Mouse (Mus musculus): ENCODE measurements around the gene Kmt5b. TPM values are rescaled to one million over a fixed set of nuclear protein-coding genes. Genes with fewer than 3 reads are reported as not detected.

Kmt5b gene
- polyA plus RNA-seq (2014; fragmentation: Illumina TruSeq; extraction: RNeasy Lipid Tissue Mini Kit (QIAGEN cat#74804); ENCODE audit: insufficient read depth, low read depth, low replicate concordance), result 13.1 TPM

DNA sequence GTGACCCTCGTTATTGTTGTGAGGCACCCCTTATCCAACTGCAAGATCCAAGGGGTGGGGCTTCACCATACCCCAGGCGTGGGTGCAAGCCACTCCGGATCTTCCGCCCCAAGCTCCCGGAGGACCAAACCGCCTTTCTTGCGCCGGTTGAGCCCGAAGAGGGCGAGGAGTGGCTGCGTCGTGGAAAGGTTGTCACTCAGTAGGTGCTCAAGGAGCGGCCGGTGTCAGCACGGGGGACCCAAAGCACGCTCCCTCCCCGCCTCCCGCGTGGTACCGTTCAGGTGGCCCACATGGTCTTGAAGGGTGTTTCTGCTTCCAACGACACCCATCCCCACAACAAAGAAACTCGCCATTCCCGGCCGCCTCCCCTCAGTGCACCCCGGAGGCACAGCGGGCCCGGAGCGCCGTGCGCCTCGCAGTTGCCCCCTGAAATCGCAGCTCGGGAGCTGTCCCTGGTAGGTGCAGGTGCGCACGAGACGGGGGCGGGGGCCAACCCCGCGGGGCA, at the start of gene Kmt5b:
Gene Kmt5b (plus strand): TSS at position 146 of the 505 bp plus-strand sequence.

DNA sequence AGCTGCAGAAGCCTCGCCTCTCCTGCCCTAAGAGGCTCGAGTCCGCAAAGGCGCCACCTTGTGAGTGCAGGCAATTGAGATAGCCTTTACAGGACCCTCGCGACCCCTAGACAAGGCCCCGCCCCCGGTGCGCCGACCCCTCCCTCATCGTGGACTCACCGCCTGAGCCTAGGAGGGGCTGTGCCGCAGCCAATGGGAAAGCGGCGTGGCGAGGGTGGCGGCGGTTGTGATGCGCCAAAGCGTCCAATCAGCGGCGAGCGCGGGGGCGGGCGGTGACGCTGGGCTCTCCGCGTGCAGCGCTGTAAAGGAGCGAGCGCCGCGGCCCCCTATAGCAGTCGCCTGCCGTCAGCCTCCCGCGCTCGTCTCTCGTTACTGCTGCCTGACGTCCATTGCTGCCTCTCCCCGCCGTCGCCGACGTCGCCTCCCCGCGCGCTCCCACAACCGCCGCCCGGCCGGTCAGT, 84.3 kb downstream of the Kmt5b start, which contains the start of gene Chka:
Gene Chka (plus strand): TSS at position 272 of the 461 bp plus-strand sequence.

Other genes with a start within 250 kb of the Kmt5b start
- gene Ppp6r3, start 191.7 kb upstream of the Kmt5b start, polyA plus RNA-seq (2014; fragmentation: Illumina TruSeq; extraction: RNeasy Lipid Tissue Mini Kit (QIAGEN cat#74804); ENCODE audit: insufficient read depth, low read depth, low replicate concordance), result 29.6 TPM
- gene Lrp5, start 80.9 kb upstream of the Kmt5b start, polyA plus RNA-seq (2014; fragmentation: Illumina TruSeq; extraction: RNeasy Lipid Tissue Mini Kit (QIAGEN cat#74804); ENCODE audit: insufficient read depth, low read depth, low replicate concordance), result 27.8 TPM
- 8.9 TPM for gene 1810055G02Rik, start 59.1 kb upstream of the Kmt5b start, polyA plus RNA-seq (2014; fragmentation: Illumina TruSeq; extraction: RNeasy Lipid Tissue Mini Kit (QIAGEN cat#74804); ENCODE audit: insufficient read depth, low read depth, low replicate concordance)
- 34.0 TPM for gene Chka, start 84.4 kb downstream of the Kmt5b start, polyA plus RNA-seq (2014; fragmentation: Illumina TruSeq; extraction: RNeasy Lipid Tissue Mini Kit (QIAGEN cat#74804); ENCODE audit: insufficient read depth, low read depth, low replicate concordance)
- gene Tcirg1, start 139.7 kb downstream of the Kmt5b start, polyA plus RNA-seq (2014; fragmentation: Illumina TruSeq; extraction: RNeasy Lipid Tissue Mini Kit (QIAGEN cat#74804); ENCODE audit: insufficient read depth, low read depth, low replicate concordance), result 35.0 TPM
- 140 TPM for gene Ndufs8, start 145.4 kb downstream of the Kmt5b start, polyA plus RNA-seq (2014; fragmentation: Illumina TruSeq; extraction: RNeasy Lipid Tissue Mini Kit (QIAGEN cat#74804); ENCODE audit: insufficient read depth, low read depth, low replicate concordance)
- gene Aldh3b1, start 162.4 kb downstream of the Kmt5b start, polyA plus RNA-seq (2014; fragmentation: Illumina TruSeq; extraction: RNeasy Lipid Tissue Mini Kit (QIAGEN cat#74804); ENCODE audit: insufficient read depth, low read depth, low replicate concordance), result 53.6 TPM
- 56.9 TPM for gene Unc93b1, start 167.8 kb downstream of the Kmt5b start, polyA plus RNA-seq (2014; fragmentation: Illumina TruSeq; extraction: RNeasy Lipid Tissue Mini Kit (QIAGEN cat#74804); ENCODE audit: insufficient read depth, low read depth, low replicate concordance)
- 0.20 TPM for gene Aldh3b3, start 191.2 kb downstream of the Kmt5b start, polyA plus RNA-seq (2014; fragmentation: Illumina TruSeq; extraction: RNeasy Lipid Tissue Mini Kit (QIAGEN cat#74804); ENCODE audit: insufficient read depth, low read depth, low replicate concordance)
- gene Aldh3b2, start 204.9 kb downstream of the Kmt5b start, polyA plus RNA-seq (2014; fragmentation: Illumina TruSeq; extraction: RNeasy Lipid Tissue Mini Kit (QIAGEN cat#74804); ENCODE audit: insufficient read depth, low read depth, low replicate concordance), result 0.83 TPM
- gene Acy3, start 219.1 kb downstream of the Kmt5b start, polyA plus RNA-seq (2014; fragmentation: Illumina TruSeq; extraction: RNeasy Lipid Tissue Mini Kit (QIAGEN cat#74804); ENCODE audit: insufficient read depth, low read depth, low replicate concordance), result 10.1 TPM
- not detected for gene Tbx10, start 225.3 kb downstream of the Kmt5b start, polyA plus RNA-seq (2014; fragmentation: Illumina TruSeq; extraction: RNeasy Lipid Tissue Mini Kit (QIAGEN cat#74804); ENCODE audit: insufficient read depth, low read depth, low replicate concordance)
- 19.1 TPM for gene Nudt8, start 233.2 kb downstream of the Kmt5b start, polyA plus RNA-seq (2014; fragmentation: Illumina TruSeq; extraction: RNeasy Lipid Tissue Mini Kit (QIAGEN cat#74804); ENCODE audit: insufficient read depth, low read depth, low replicate concordance)
- gene Gm49405, start 233.2 kb downstream of the Kmt5b start, polyA plus RNA-seq (2014; fragmentation: Illumina TruSeq; extraction: RNeasy Lipid Tissue Mini Kit (QIAGEN cat#74804); ENCODE audit: insufficient read depth, low read depth, low replicate concordance), result 0.23 TPM
- 4.9 TPM for gene Doc2g, start 235.9 kb downstream of the Kmt5b start, polyA plus RNA-seq (2014; fragmentation: Illumina TruSeq; extraction: RNeasy Lipid Tissue Mini Kit (QIAGEN cat#74804); ENCODE audit: insufficient read depth, low read depth, low replicate concordance)
- 85.5 TPM for gene Ndufv1, start 245.4 kb downstream of the Kmt5b start, polyA plus RNA-seq (2014; fragmentation: Illumina TruSeq; extraction: RNeasy Lipid Tissue Mini Kit (QIAGEN cat#74804); ENCODE audit: insufficient read depth, low read depth, low replicate concordance)

All from lung, adult 10 weeks (tissue).